Mouse (Mus musculus): Measurements from ENCODE around the gene Slc12a6. TPM values are rescaled to one million over a fixed set of nuclear protein-coding genes. Genes with fewer than 3 reads are reported as not detected.

The Slc12a6 gene
- polyA plus RNA-seq, 1 experiment from 2014 or later: 10.6 TPM

GRCm38 (mm10) chr2:112367726-112368673 lies 102.4 kb downstream of the Slc12a6 start, which contains the start of gene Emc4:
Gene Emc4 (minus strand): TSS chr2:112368027.
- peak within 1 kb of the TSS; percentile 79 for H3K27ac ChIP-seq
- no peaks in the 10 kb centered on the region for H3K27me3 ChIP-seq
- H3K9ac ChIP-seq (replicated peaks): peak within 1 kb of the TSS; percentile 82
- peak within 1 kb of the TSS; percentile 84 for H3K4me3 ChIP-seq (replicated peaks)
- peaks cover 10% of the 10 kb centered on the region for H3K4me1 ChIP-seq (replicated peaks)
- WGBS: 2% methylated on average over 46 of the region's 46 CpGs
- ATAC-seq (ENCODE audit: insufficient number of reproducible peaks, insufficient read depth, low FRiP score, low TSS enrichment, low read depth): peak; percentile 86
- H3K9me3 ChIP-seq: no peaks in the 10 kb centered on the region
- H3K4me2 ChIP-seq: peak within 1 kb of the TSS; percentile 87
- peaks cover 22% of the 10 kb centered on the region for H3K36me3 ChIP-seq

DNA sequence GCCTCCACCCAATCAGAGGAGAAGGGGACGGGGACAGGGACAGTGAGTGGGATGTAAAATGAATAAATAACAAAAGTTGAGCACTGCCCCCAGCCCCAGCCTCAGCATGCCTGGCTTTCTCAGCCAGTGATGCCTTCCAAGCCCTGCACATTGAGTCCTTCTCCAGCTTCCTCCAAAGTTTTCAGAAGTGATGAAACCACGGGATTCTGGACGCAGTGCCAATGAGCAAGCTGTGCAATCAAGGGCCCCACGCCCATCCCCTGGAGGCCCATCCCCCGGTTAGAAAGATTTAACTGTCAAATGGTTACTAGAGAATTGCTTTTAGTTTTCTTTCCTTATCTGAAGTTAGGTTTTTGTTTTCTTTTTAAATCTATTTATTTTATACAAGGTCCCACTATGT lies 104.3 kb downstream of the Slc12a6 start:
- H3K36me3 ChIP-seq: peaks cover 3% of the 10 kb centered on the region
- WGBS: 75% methylated on average over 5 of the region's 5 CpGs
- H3K4me2 ChIP-seq: no peak overlapping the region
- no peak overlapping the region for H3K4me3 ChIP-seq (replicated peaks)
- H3K27me3 ChIP-seq: 0 out of 2 replicates have a peak, but pooled peaks cover under 1% of the 10 kb centered on the region
- H3K27ac ChIP-seq: no peak overlapping the region
- peaks cover 10% of the 10 kb centered on the region for H3K4me1 ChIP-seq (replicated peaks)
- no peaks in the 10 kb centered on the region for H3K9me3 ChIP-seq
- ATAC-seq (ENCODE audit: insufficient number of reproducible peaks, insufficient read depth, low FRiP score, low TSS enrichment, low read depth): no peak
- no peak overlapping the region for H3K9ac ChIP-seq (replicated peaks)

GRCm38 (mm10) chr2:112373141-112373540 lies 107.5 kb downstream of the Slc12a6 start:
- Histone ChIP-seq H3K9ac (replicated peaks) (no peak overlapping the region), H3K36me3 (no peaks in the 10 kb centered on the region), H3K9me3 (no peaks in the 10 kb centered on the region), H3K27ac (no peak overlapping the region), H3K27me3 (0 out of 2 replicates have a peak, but pooled peaks cover 3% of the 10 kb centered on the region), H3K4me1 (replicated peaks) (no peaks in the 10 kb centered on the region), H3K4me2 (no peak overlapping the region), H3K4me3 (replicated peaks) (no peak overlapping the region)
- ATAC-seq (ENCODE audit: insufficient number of reproducible peaks, insufficient read depth, low FRiP score, low TSS enrichment, low read depth): no peak
- WGBS: 67% methylated on average over 4 of the region's 4 CpGs

GRCm38 (mm10) chr2:112374610-112375009 lies 109.0 kb downstream of the Slc12a6 start:
- Histone ChIP-seq H3K4me2 (no peak overlapping the region), H3K4me1 (replicated peaks) (no peaks in the 10 kb centered on the region), H3K4me3 (replicated peaks) (no peak overlapping the region), H3K27me3 (0 out of 2 replicates have a peak, but pooled peaks cover 3% of the 10 kb centered on the region), H3K36me3 (no peaks in the 10 kb centered on the region), H3K9me3 (no peaks in the 10 kb centered on the region), H3K9ac (replicated peaks) (no peak overlapping the region), H3K27ac (no peak overlapping the region)
- 66% methylated on average over 5 of the region's 5 CpGs for WGBS
- ATAC-seq (ENCODE audit: insufficient number of reproducible peaks, insufficient read depth, low FRiP score, low TSS enrichment, low read depth): no peak

GRCm38 (mm10) chr2:112378973-112379898 lies 113.6 kb downstream of the Slc12a6 start, which contains the start of gene Katnbl1:
Gene Katnbl1 (plus strand): TSS chr2:112379211.
- Histone ChIP-seq H3K27ac (peak within 1 kb of the TSS; percentile 92), H3K36me3 (no peaks in the 10 kb centered on the region; the same call in 1 of the 2 replicates), H3K4me1 (replicated peaks) (peaks cover 11% of the 10 kb centered on the region), H3K9me3 (no peaks in the 10 kb centered on the region), H3K27me3 (0 out of 2 replicates have a peak, but pooled peaks cover 3% of the 10 kb centered on the region), H3K4me2 (peak within 1 kb of the TSS; percentile 66), H3K9ac (replicated peaks) (peak within 1 kb of the TSS; percentile 88), H3K4me3 (replicated peaks) (peak within 1 kb of the TSS; percentile 92)
- peak; percentile 98 for ATAC-seq (ENCODE audit: insufficient number of reproducible peaks, insufficient read depth, low FRiP score, low TSS enrichment, low read depth)
- under 1% methylated on average over 72 of the region's 72 CpGs for WGBS

DNA sequence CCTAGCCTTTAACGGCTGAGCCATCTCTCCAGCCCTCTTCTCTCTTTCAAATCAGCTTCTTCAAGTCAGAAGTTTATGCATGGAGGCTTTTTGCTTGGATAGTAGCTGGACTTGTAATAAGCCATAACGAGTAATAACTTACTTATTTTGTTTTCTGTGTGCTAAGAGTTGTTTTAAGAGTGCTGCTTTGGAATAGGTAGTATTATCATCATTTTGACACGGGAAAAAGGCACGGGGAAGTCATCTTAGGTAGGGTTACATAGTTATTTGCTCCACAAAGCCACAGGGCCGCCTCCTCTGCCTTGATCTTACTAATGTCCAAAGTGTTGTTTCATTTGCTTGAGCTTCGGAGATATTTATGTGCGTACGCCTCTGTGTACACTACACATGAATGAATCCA lies 114.5 kb downstream of the Slc12a6 start:
- no peaks in the 10 kb centered on the region for H3K9me3 ChIP-seq
- WGBS: 57% methylated on average over 8 of the region's 8 CpGs
- peak overlapping the region; percentile 66 for H3K4me2 ChIP-seq
- no peak overlapping the region for H3K27ac ChIP-seq
- H3K4me3 ChIP-seq (replicated peaks): peak overlapping the region; percentile 92
- no peak for ATAC-seq (ENCODE audit: insufficient number of reproducible peaks, insufficient read depth, low FRiP score, low TSS enrichment, low read depth)
- peak overlapping the region; percentile 88 for H3K9ac ChIP-seq (replicated peaks)
- H3K36me3 ChIP-seq: no peaks in the 10 kb centered on the region; the same call in 1 of the 2 replicates
- peaks cover 11% of the 10 kb centered on the region for H3K4me1 ChIP-seq (replicated peaks)
- H3K27me3 ChIP-seq: 0 out of 2 replicates have a peak, but pooled peaks cover 1% of the 10 kb centered on the region

DNA sequence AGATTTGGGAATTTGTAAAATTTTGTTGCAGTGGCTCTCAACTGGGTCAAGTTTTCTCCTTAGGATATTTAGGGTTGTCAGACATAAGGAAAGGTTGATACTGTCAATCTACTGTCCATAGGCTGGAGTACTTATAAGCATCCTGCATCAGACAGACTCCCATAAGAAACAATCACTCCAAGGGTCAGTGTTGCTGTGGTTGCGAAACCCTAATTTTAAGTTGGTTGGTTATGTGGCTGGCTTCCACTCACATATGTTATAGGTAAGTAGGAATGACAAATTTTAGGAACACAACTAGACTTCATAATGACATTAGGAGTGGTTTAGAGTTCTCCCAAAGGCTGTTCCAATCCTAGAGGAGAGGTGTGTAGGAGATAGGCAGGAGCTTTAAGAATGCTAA lies 115.6 kb downstream of the Slc12a6 start:
- WGBS: 95% methylated on average over 1 of the region's 1 CpGs
- Histone ChIP-seq H3K4me2 (0 out of 2 replicates have a peak overlapping the region, but pooled peaks have one; percentile 66), H3K36me3 (no peaks in the 10 kb centered on the region; the same call in 1 of the 2 replicates), H3K9me3 (no peaks in the 10 kb centered on the region), H3K4me1 (replicated peaks) (peaks cover 11% of the 10 kb centered on the region), H3K9ac (replicated peaks) (no peak overlapping the region), H3K4me3 (replicated peaks) (no peak overlapping the region), H3K27ac (no peak overlapping the region), H3K27me3 (no peaks in the 10 kb centered on the region)
- no peak for ATAC-seq (ENCODE audit: insufficient number of reproducible peaks, insufficient read depth, low FRiP score, low TSS enrichment, low read depth)

GRCm38 (mm10) chr2:112390843-112391242 lies 125.2 kb downstream of the Slc12a6 start:
- no peaks in the 10 kb centered on the region for H3K9me3 ChIP-seq
- peaks cover 5% of the 10 kb centered on the region for H3K4me1 ChIP-seq (replicated peaks)
- H3K4me2 ChIP-seq: no peak overlapping the region
- no peak for ATAC-seq (ENCODE audit: insufficient number of reproducible peaks, insufficient read depth, low FRiP score, low TSS enrichment, low read depth)
- 0 out of 2 replicates have a peak, but pooled peaks cover 3% of the 10 kb centered on the region for H3K36me3 ChIP-seq
- H3K27me3 ChIP-seq: no peaks in the 10 kb centered on the region
- H3K9ac ChIP-seq (replicated peaks): no peak overlapping the region
- no peak overlapping the region for H3K4me3 ChIP-seq (replicated peaks)
- 81% methylated on average over 5 of the region's 5 CpGs for WGBS
- H3K27ac ChIP-seq: no peak overlapping the region

DNA sequence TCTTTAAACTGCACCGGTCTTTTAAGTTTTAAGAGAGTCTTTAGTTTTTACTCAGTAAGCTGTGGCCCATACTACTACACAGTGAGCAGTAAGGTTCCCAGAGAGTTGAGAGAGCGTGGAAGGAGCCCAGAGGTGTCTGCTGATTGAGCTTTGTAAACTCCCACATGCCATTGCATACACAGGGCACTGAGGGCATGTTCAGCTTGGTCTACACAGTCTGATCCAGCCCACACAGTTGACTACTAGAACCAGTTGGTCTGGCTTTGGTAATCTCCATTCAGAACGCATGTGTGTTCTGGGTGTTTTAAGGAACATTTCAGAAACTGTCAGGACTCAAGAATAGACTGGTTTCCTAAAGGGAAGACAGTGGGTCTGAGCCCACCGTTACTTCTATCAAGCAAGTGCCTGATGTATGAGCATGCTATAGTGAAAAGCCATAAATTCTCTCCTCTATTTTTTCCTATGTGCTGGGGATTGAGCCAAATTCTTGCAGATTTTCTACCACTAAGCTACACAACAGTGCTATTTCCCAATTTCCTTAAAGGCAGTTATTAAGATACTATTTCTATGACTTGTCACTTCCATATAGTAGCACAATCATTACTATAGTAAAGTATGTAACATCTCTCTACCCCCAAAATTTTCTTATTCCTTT lies 125.8 kb downstream of the Slc12a6 start:
- Histone ChIP-seq H3K27ac (0 out of 2 replicates have a peak overlapping the region, but pooled peaks have one; percentile 29), H3K4me2 (no peak overlapping the region), H3K4me1 (replicated peaks) (peaks cover 5% of the 10 kb centered on the region), H3K36me3 (0 out of 2 replicates have a peak, but pooled peaks cover 3% of the 10 kb centered on the region), H3K9ac (replicated peaks) (no peak overlapping the region), H3K27me3 (no peaks in the 10 kb centered on the region), H3K4me3 (replicated peaks) (no peak overlapping the region), H3K9me3 (no peaks in the 10 kb centered on the region)
- WGBS: 83% methylated on average over 4 of the region's 4 CpGs
- ATAC-seq (ENCODE audit: insufficient number of reproducible peaks, insufficient read depth, low FRiP score, low TSS enrichment, low read depth): no peak

DNA sequence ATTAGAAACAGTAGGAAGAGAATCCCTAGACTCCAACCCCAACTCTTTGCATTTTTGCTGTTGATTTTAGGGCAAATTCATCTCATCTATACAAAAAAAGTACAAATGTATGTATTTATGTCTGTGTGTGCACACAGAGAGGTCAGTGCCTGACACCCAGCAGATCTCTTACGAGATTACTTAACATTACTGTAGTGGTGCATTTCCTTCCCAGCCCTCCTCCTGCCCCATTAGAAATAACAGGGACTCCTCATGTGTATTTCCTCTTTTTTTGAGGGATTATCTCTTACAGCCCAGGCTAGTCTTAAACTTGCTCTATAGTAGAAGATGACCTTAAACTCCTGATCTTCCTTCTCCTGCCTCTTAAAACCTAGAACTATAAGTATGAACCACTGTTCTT lies 127.1 kb downstream of the Slc12a6 start:
- 87% methylated on average over 1 of the region's 1 CpGs for WGBS
- Histone ChIP-seq H3K27me3 (no peaks in the 10 kb centered on the region), H3K4me3 (replicated peaks) (no peak overlapping the region), H3K9me3 (no peaks in the 10 kb centered on the region), H3K9ac (replicated peaks) (no peak overlapping the region), H3K27ac (no peak overlapping the region), H3K4me2 (no peak overlapping the region), H3K36me3 (0 out of 2 replicates have a peak, but pooled peaks cover 3% of the 10 kb centered on the region), H3K4me1 (replicated peaks) (peaks cover 5% of the 10 kb centered on the region)
- no peak for ATAC-seq (ENCODE audit: insufficient number of reproducible peaks, insufficient read depth, low FRiP score, low TSS enrichment, low read depth)
